Mouse (Mus musculus): ENCODE data around the gene Sympk. TPM values are rescaled to one million over a fixed set of nuclear protein-coding genes. Genes with fewer than 3 reads are reported as not detected.

Gene Sympk
- total RNA-seq (2017): 23.9 to 51.1 TPM (median 38.5 TPM) in 3 replicates

DNA sequence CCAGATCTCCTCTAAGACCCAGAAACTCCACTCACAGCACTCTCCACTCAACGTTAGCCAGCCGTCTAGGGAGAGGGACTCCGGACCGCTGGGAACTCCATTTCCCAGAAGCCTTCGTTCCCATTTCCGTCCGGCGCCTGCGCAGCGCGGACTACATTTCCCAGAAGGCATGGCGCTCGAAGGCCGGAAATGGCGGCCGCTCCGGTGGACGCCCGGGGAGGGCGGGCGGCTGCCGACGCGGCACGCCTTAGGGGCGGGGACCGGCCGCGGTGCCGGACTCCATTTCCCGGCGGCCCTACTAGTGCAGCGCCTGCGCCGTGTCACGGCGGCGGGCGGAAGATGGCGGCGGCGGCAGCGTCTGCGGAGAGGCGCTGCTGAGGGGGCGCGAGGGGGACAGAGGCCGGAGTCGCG, at the start of gene Sympk:
TSS of gene Sympk (plus strand) at position 282 of the 411 bp plus-strand sequence.
- peak; percentile 89 for ATAC-seq (replicated peaks; ENCODE audit: insufficient number of reproducible peaks, low FRiP score, low TSS enrichment, poor library complexity, severe bottlenecking)

DNA sequence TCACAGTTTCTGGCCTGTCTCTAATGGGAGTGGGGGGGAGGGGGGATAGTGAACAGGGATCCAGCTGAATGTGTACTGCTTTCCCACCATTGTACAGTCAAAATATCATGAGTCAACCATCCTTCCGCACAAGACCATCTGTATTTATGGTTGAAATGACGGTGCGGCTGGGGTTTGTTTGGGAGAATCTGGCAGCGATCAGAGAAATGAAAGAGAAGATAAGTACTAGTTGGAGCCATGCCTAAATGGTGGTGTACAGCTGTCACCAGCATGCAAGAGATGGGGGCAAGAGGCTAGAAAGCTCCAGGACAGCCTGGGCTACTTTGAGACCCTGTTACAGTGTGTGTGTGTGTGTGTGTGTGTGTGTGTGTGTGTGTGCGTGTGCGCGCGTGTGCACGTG, 45.8 kb upstream of the Sympk start:
- no peak for ATAC-seq (replicated peaks; ENCODE audit: insufficient number of reproducible peaks, low FRiP score, low TSS enrichment, poor library complexity, severe bottlenecking)

DNA sequence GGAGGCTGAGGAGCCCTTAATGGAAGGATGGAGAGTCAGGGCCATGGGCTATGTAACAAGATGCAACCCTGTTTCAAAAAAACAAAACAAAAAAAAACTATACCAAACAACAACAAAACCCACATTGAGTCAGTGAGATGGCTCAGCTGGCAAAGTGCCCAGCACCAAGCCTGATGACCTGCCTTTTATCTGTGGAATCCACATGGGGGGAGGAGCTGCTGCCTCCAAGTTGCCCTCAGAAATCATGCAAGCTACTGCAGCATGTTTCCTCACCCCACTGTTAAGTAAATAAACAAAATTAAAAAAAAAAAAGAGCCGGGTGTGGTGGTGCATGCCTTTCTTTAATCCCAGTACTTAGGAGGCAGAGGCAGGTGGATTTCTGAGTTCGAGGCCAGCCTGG, 37.7 kb upstream of the Sympk start:
- ATAC-seq (replicated peaks; ENCODE audit: insufficient number of reproducible peaks, low FRiP score, low TSS enrichment, poor library complexity, severe bottlenecking): no peak

DNA sequence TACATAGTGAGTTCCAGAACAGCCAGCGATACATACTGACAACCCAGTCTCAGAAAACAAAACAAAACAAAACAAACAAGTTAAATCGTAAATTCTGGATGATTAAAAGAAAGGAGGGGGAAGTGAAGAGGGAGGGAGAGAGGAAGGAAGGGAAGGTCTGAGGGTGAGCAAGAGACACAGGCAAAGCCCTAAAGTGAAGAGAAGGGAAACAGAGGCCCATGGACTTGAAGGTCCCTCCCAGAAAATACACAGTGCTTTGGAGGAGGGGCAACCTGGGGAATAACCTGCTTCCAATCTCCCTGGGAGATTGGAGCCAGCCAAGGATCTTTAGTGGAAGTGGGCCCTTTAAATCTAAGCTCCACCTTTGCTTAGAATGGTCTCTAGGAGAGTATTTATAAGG, 37.1 kb upstream of the Sympk start, which contains the start of gene Nanos2:
TSS of gene Nanos2 (plus strand) at position 301 of the 400 bp plus-strand sequence.
- ATAC-seq (replicated peaks; ENCODE audit: insufficient number of reproducible peaks, low FRiP score, low TSS enrichment, poor library complexity, severe bottlenecking): no peak

DNA sequence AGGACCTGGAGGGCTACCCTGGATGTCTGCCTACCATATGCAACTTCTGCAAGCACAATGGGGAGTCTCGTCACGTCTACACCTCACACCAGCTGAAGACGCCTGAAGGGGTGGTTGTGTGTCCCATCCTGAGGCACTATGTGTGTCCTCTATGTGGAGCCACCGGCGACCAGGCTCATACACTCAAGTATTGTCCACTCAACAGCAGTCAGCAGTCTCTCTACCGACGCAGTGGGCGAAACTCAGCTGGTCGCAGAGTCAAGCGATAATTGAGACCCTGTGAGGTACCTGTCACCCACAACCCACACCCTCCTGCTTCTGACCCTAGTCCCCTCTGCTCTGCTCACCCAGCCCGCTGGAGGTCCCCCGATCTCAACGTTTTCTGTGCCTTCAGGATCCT, 36.4 kb upstream of the Sympk start:
- ATAC-seq (replicated peaks; ENCODE audit: insufficient number of reproducible peaks, low FRiP score, low TSS enrichment, poor library complexity, severe bottlenecking): no peak

DNA sequence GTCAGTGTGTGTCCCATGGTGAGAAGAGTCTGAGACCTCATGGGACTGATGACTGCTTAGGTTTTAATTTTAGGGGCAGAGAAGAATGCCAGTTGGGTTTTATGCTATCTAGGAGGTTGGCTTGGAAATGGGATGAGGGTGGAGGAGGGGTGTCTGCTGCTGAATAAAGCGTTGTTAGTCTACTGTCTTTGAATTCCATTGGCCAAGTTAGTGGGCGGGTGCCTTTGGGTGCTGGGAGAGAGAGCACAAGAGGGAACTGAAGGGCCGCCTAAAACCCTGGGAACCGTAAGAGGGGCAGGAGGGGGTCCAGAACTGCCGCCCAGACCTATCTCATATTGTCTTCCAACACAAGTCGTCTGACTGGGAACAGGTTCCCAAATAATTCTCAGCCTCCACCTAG, 35.4 kb upstream of the Sympk start:
- no peak for ATAC-seq (replicated peaks; ENCODE audit: insufficient number of reproducible peaks, low FRiP score, low TSS enrichment, poor library complexity, severe bottlenecking)

DNA sequence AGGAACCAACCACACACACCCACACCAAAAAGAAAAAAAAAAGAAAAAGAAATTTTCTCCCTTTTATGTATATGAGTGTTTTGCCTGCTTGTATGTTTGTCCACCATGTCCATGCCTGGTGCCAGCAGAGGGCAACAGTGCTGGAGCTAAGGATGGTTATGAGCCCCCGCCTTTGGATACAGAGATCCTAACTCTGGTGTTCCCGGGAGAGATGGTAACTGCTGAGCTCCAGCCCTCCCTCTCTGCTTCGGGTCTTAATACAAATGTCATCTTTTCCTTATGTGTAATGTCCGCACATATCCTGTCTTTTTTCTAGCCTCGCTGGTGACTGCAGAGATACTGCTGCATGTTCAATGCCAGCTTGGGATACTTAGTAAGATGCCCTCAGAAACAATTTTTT, 34.2 kb upstream of the Sympk start:
- ATAC-seq (replicated peaks; ENCODE audit: insufficient number of reproducible peaks, low FRiP score, low TSS enrichment, poor library complexity, severe bottlenecking): no peak

DNA sequence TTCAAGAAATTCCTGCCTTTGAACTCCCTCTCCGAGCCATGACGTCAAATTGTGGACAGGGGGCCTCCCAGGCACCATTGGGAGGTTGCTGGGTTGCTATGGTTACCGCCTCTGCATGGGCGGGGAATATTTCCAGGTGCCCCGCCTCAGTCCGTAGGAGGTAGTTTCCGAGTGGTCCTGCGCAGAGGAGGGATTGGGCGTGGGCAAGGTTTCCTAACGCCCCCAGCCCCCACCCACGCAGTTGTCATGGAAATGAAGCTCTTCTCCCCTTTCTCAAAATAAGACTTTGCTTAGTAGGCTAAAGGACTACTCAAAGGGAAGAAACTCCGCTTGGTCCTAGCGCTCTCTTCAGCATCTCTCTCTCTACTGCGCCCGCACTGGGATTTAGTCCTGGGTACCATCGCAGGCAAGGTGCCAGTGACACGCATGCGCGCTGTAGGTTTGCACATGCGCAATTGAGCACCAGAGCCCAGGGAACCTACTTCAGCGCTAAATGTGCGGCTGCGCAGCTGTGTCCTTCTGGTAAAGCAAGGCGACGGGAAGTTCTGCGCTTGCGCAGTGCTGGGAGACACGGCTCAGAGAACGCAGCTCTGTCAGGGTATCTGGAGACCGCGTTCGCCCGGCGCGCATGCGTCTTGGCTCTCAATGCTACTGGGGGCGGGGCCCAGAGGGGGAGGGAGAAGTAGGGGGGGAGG, 33.4 kb upstream of the Sympk start, which contains the start of gene Mypop:
TSS of gene Mypop (plus strand) at position 645 of the 695 bp plus-strand sequence.
- ATAC-seq (replicated peaks; ENCODE audit: insufficient number of reproducible peaks, low FRiP score, low TSS enrichment, poor library complexity, severe bottlenecking): peak; percentile 89

DNA sequence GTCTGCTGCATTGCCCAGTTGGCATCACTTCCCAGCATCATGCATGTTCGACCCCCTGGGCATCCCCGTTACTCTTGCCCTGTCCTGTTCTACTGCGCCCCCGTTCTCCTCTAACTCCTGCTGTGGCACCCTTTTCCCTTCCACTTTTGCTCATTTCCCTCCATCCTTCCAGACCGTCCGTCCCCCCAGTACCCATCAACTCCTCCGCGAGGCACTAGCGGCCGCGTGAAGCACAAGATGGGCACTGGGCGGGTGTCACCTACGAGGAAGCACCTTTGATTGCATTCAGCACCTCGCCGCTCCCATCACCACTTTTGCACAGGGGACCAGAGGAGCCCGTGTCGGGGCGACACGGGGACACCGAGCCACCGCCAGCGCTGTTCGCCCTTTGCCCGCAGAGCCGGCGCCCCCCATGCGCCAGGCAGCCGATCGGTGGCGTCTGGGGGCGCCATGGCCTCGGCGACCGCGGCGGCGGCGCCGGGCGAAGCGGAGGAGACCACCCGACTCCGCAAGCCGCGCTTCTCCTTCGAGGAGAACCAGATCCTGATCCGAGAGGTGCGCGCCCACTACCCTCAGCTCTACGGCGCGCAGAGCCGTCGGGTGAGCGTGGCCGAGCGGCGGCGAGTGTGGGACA, 32.4 kb upstream of the Sympk start:
- ATAC-seq (replicated peaks; ENCODE audit: insufficient number of reproducible peaks, low FRiP score, low TSS enrichment, poor library complexity, severe bottlenecking): no peak

DNA sequence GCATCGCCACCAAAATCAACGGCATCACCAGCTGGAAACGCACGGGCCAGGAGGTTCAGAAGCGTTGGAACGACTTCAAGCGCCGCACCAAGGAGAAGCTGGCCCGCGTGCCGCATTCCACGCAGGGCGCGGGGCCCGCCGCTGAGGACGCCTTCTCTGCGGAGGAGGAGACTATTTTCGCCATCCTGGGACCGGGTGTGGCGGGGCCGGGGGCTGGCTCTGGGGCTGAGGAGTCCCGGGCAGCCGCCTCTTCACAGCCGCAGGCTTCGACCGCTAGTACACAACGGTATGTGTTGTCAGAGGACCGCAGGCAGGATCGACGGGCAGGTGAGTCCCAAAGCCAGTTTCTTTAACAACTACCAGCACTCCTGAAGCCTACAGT, 31.9 kb upstream of the Sympk start:
- ATAC-seq (replicated peaks; ENCODE audit: insufficient number of reproducible peaks, low FRiP score, low TSS enrichment, poor library complexity, severe bottlenecking): no peak

DNA sequence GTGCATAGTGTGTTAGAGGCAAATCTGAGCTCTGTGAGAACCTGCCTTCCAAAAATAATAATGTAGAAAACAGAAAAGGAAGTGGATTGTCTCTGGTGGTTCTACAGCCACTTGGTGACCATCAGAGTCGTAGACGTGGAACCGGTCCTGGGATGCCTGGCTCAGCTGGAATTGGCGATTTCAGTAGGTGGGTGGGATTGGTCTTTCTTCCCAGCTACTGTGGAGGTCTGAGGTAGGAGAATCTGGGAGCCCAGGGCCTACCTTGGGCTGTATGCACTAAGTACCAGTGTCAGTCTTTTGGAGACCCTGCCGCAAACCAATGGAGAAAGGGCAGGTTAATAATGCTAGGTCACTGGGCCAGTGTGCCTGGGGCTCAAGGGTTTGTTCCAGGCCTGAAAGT, 31.1 kb upstream of the Sympk start:
- ATAC-seq (replicated peaks; ENCODE audit: insufficient number of reproducible peaks, low FRiP score, low TSS enrichment, poor library complexity, severe bottlenecking): no peak

DNA sequence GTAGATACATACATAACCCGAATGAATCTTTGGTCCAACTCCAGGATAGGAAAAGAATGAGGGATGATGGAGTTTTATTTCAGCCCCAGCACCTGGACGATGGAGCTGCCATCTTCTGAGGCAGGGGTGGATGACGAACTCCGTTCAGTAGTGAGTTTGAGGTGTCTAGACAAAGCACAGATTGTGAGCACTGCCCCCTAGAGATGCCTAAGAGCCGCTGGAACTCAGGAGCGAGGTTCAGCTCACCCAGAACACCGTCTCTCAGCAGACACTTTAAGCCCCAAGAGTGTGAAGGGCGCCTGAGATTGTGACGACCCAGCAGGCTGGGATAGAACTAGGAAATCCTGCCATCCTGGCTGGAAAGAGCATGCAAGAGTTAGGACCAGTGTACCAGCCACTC, 25.3 kb upstream of the Sympk start:
- ATAC-seq (replicated peaks; ENCODE audit: insufficient number of reproducible peaks, low FRiP score, low TSS enrichment, poor library complexity, severe bottlenecking): no peak

DNA sequence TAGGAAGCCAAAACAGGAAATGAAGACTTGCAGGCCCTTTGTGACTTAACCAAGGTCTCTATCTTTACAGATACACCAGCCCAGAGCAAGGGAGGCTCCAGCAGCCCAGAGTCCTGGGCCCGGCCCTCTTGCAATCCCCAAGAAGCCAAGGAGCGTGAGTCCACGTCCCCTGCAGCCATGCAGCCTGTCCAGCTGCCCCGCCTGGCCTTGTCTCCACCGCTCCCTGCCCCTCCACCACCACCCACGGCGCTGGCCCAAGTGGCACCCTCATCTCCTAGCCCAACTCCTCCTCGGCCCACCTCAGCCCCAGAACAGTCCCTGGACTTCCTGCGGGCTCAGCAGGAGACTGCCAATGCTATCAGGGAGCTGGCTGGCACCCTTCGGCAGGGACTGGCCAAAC, 23.8 kb upstream of the Sympk start:
- ATAC-seq (replicated peaks; ENCODE audit: insufficient number of reproducible peaks, low FRiP score, low TSS enrichment, poor library complexity, severe bottlenecking): no peak

DNA sequence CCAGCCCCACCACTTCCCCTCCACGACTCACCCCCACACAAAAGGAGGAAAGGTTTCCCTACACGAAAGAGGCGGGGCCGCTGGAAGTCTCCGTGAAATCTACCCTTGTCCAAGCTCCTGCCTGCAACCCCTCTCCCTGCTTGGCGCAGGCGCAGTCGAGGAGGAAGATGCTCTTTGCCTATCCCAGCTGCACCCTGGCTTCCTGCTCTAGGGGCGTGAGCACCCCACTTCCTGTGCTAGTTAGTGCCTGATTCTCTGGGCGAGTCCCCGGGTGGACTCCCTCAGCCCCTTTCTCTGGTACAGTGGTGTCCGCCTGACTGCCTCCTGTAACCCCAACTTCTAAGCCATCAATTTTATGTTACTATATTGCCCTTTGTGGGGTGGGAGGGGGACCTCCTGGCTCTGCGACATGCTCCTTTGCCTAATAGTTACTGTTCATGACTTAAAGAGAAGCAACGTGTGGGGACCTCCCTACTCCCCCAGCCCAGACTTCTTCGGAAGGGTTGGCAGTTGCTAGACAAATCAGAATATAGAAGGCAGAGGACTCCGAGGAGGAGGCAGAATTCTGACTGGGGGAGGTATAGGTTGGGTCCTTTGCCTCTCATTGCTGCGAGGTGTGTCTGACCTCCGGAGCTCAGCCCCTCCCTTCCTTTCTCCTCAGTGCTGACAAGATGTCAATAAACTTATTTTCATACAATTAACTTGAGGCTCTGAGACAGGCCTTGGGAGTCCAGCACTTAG, 22.9 kb upstream of the Sympk start:
- peak; percentile 54 for ATAC-seq (replicated peaks; ENCODE audit: insufficient number of reproducible peaks, low FRiP score, low TSS enrichment, poor library complexity, severe bottlenecking)

DNA sequence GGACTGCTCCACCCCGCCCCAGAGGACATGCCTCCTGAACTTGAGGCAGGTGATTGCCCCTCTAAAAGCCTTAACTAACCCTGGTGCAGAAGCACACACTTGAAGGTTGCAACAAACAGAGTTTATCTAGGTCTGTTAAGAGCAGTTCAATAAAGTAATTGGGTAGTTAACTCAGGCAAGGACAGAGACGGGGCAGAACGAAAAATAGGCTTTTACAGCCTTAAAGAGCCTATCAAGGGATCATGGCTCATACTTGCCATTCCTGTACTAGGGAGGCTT, 22.4 kb upstream of the Sympk start:
- ATAC-seq (replicated peaks; ENCODE audit: insufficient number of reproducible peaks, low FRiP score, low TSS enrichment, poor library complexity, severe bottlenecking): no peak

DNA sequence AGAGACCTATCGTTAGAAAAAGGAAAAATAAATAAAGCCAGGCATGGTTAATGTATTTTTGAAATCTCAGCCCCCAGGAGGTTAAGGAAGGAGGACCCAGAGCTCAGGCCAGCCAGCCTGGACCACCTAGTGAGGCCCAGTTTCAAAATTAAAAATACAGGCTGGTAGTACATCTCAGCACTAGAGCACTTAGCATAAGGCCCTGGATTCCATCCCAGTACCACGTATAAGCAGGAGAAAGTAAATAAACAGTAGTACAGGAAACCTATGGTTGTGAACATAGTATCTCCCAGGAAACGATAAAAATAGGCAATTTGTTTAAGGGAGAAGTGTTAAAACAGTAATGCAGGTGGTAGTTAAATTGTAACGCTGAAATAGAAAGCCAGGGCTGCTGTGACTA, 22.1 kb upstream of the Sympk start:
- ATAC-seq (replicated peaks; ENCODE audit: insufficient number of reproducible peaks, low FRiP score, low TSS enrichment, poor library complexity, severe bottlenecking): no peak

DNA sequence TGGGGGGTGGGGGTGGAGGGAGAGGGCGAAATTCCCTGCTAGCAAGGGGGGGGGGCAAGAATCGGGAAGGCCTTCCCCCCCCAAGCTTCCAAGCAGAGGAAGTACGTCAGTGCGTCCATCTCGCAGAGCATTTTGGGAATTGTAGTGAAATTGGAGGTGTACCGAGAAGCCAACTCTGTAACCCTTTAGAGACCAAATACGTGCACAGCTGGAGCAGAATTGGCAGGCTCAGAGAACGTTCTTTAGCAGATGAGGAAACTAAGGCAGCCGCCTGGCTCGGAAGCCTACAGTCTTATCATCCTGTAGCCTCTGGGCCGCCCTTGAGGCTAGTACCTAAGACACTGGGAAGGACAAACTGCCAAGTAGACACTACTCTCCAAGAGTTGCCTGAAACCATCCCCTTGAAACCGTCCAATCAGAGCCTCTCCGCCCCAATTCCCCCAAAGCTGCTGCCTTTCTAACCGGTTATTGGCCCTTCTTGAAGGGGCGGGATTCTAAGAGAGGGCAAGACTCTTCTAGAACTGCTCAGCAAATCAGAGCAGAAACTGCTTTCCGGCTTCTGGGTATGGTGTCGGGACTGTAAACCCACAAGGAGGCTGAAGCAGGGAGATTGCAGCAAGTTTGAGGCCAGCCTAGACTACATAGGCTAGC, 21.2 kb upstream of the Sympk start:
- ATAC-seq (replicated peaks; ENCODE audit: insufficient number of reproducible peaks, low FRiP score, low TSS enrichment, poor library complexity, severe bottlenecking): peak; percentile 51

DNA sequence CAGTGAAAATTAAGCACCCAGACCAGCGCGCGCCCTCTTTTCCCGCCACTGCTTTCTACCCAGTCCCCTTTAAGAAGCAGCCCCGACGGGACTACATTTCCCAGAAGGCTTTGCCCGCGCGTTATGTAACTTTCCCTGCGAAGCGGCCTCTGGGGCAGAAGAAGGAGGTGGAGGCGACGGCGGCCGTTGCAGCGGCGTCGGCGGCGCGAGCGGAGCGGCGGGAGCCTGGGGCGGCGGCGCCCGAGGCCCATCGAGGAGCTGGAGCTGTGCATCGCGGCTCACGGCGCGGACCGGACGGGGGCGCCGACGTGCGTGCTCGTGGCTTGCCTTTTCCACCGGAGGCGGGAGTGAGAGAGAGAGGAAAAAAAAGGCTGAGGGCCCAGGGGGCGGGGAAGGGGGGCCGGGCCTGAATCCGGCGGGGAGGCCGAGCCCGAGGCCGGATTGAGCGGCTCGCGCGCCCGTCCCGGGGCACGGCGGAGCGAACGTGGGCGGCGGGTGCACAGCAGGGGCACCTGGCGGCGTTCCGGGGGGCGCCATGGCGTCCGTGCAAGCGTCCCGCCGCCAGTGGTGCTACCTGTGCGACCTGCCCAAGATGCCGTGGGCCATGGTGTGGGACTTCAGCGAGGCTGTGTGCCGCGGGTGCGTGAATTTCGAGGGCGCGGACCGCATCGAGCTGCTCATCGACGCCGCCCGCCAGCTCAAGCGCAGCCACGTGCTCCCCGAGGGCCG, 20.1 kb upstream of the Sympk start, which contains the start of gene Irf2bp1:
TSS of gene Irf2bp1 (plus strand) at position 143 of the 729 bp plus-strand sequence.
- ATAC-seq (replicated peaks; ENCODE audit: insufficient number of reproducible peaks, low FRiP score, low TSS enrichment, poor library complexity, severe bottlenecking): peak; percentile 64

DNA sequence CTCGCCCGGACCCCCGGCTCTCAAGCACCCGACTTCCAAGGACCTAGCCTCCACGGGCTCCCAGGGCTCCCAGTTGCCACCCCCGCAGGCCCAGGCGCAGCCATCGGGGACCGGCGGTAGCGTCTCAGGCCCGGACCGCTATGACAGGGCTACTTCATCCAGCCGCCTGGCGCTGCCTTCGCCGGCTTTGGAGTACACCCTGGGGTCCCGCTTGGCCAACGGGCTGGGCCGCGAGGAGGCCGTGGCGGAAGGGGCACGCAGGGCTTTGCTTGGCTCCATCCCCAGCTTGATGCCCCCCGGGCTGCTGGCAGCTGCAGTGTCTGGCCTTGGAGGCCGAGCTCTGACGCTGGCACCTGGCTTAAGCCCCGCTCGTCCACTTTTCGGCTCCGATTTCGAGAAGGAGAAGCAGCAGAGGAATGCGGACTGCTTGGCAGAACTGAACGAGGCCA, 19.5 kb upstream of the Sympk start:
- no peak for ATAC-seq (replicated peaks; ENCODE audit: insufficient number of reproducible peaks, low FRiP score, low TSS enrichment, poor library complexity, severe bottlenecking)

Data from monocyte, adult 5-6 weeks (primary cell).